Mouse (Mus musculus): ENCODE results near the gene H2-M2. TPM values are rescaled to one million over a fixed set of nuclear protein-coding genes. Genes with fewer than 3 reads are reported as not detected.

The H2-M2 gene
- polyA plus RNA-seq, 1 experiment from 2014 or later, result not detected

Other genes with a start within 250 kb of the H2-M2 start
- not detected in 2 replicates for gene Olfr97, start 246.2 kb downstream of the H2-M2 start, polyA plus RNA-seq (2014; fragmentation: Nextera tagmentation; extraction: Ambion mirVana)
- not detected in 2 replicates for gene Olfr98, start 219.8 kb downstream of the H2-M2 start, polyA plus RNA-seq (2014; fragmentation: Nextera tagmentation; extraction: Ambion mirVana)
- 0.95 and 1.3 TPM in 2 replicates for gene H2-M3, start 213.3 kb downstream of the H2-M2 start, polyA plus RNA-seq (2014; fragmentation: Nextera tagmentation; extraction: Ambion mirVana)
- gene Olfr99, start 200.1 kb downstream of the H2-M2 start, polyA plus RNA-seq (2014; fragmentation: Nextera tagmentation; extraction: Ambion mirVana), result not detected in 2 replicates
- gene Olfr101, start 179.2 kb downstream of the H2-M2 start, polyA plus RNA-seq (2014; fragmentation: Nextera tagmentation; extraction: Ambion mirVana), result not detected in 2 replicates
- not detected in 2 replicates for gene Olfr102, start 166.5 kb downstream of the H2-M2 start, polyA plus RNA-seq (2014; fragmentation: Nextera tagmentation; extraction: Ambion mirVana)
- gene Olfr103, start 143.9 kb downstream of the H2-M2 start, polyA plus RNA-seq (2014; fragmentation: Nextera tagmentation; extraction: Ambion mirVana), result not detected in 2 replicates
- gene Olfr104-ps, start 124.0 kb downstream of the H2-M2 start, polyA plus RNA-seq (2014; fragmentation: Nextera tagmentation; extraction: Ambion mirVana), result not detected in 2 replicates
- not detected in 2 replicates for gene Olfr105-ps, start 104.5 kb downstream of the H2-M2 start, polyA plus RNA-seq (2014; fragmentation: Nextera tagmentation; extraction: Ambion mirVana)
- gene Olfr106-ps, start 93.2 kb downstream of the H2-M2 start, polyA plus RNA-seq (2014; fragmentation: Nextera tagmentation; extraction: Ambion mirVana), result not detected in 2 replicates
- gene Olfr107, start 84.3 kb downstream of the H2-M2 start, polyA plus RNA-seq (2014; fragmentation: Nextera tagmentation; extraction: Ambion mirVana), result not detected in 2 replicates
- not detected in 2 replicates for gene Olfr108, start 38.1 kb downstream of the H2-M2 start, polyA plus RNA-seq (2014; fragmentation: Nextera tagmentation; extraction: Ambion mirVana)
- not detected in 2 replicates for gene Olfr109, start 24.6 kb downstream of the H2-M2 start, polyA plus RNA-seq (2014; fragmentation: Nextera tagmentation; extraction: Ambion mirVana)
- gene Olfr110, start 8.9 kb upstream of the H2-M2 start, polyA plus RNA-seq (2014; fragmentation: Nextera tagmentation; extraction: Ambion mirVana), result not detected in 2 replicates
- gene Olfr111, start 24.5 kb upstream of the H2-M2 start, polyA plus RNA-seq (2014; fragmentation: Nextera tagmentation; extraction: Ambion mirVana), result not detected in 2 replicates
- gene Olfr112, start 85.9 kb upstream of the H2-M2 start, polyA plus RNA-seq (2014; fragmentation: Nextera tagmentation; extraction: Ambion mirVana), result not detected in 2 replicates
- not detected in 2 replicates for gene Olfr113, start 94.1 kb upstream of the H2-M2 start, polyA plus RNA-seq (2014; fragmentation: Nextera tagmentation; extraction: Ambion mirVana)
- gene Olfr114, start 109.2 kb upstream of the H2-M2 start, polyA plus RNA-seq (2014; fragmentation: Nextera tagmentation; extraction: Ambion mirVana), result not detected in 2 replicates
- not detected in 2 replicates for gene Olfr115, start 143.6 kb upstream of the H2-M2 start, polyA plus RNA-seq (2014; fragmentation: Nextera tagmentation; extraction: Ambion mirVana)
- not detected in 2 replicates for gene Olfr116, start 143.6 kb upstream of the H2-M2 start, polyA plus RNA-seq (2014; fragmentation: Nextera tagmentation; extraction: Ambion mirVana)
- not detected in 2 replicates for gene Olfr117, start 180.2 kb upstream of the H2-M2 start, polyA plus RNA-seq (2014; fragmentation: Nextera tagmentation; extraction: Ambion mirVana)
- not detected in 2 replicates for gene Olfr118, start 183.4 kb upstream of the H2-M2 start, polyA plus RNA-seq (2014; fragmentation: Nextera tagmentation; extraction: Ambion mirVana)
- gene Olfr119, start 213.0 kb upstream of the H2-M2 start, polyA plus RNA-seq (2014; fragmentation: Nextera tagmentation; extraction: Ambion mirVana), result not detected in 2 replicates
- gene Olfr120, start 238.3 kb upstream of the H2-M2 start, polyA plus RNA-seq (2014; fragmentation: Nextera tagmentation; extraction: Ambion mirVana), result not detected in 2 replicates

All from limb, embryonic 11.5 days (tissue).